Mouse (Mus musculus) cerebellum, adult 2 months (tissue): ENCODE measurements at regions not wholly inside any gene's neighbourhood (a gene's known extent, or its start where the extent isn't known, plus 50 kb on each side); places are given as distances from the start of the nearest gene placed in this dataset.

Experiments used
- DNase-seq, 2 experiments: peaks; one replicate each; pipeline ENCODE4 v3.0.0; 2021
- H3K27ac ChIP-seq: fragments of 200-500 bp; 2 replicates; pipeline ENCODE4 v1.5.1; 2012; ENCODE audit warnings: low read length, control low read depth, inconsistent platforms; ENCODE audit not compliant: insufficient read depth
- H3K27me3 ChIP-seq: fragments of 200-500 bp; 2 replicates; pipeline ENCODE4 v1.6.1; 2012; ENCODE audit warnings: inconsistent platforms, mild to moderate bottlenecking, low read length, moderate library complexity; ENCODE audit not compliant: control insufficient read depth, insufficient read depth
- H3K4me1 ChIP-seq: fragments of 200-500 bp; 2 replicates; pipeline ENCODE4 v1.6.1; 2011; ENCODE audit warnings: low read length; ENCODE audit not compliant: control insufficient read depth, insufficient read depth
- H3K4me3 ChIP-seq: fragments of 200-500 bp; replicated peaks from 2 replicates; pipeline ENCODE3; 2011; ENCODE audit warnings: mild to moderate bottlenecking, low read depth, low read length, control low read depth; ENCODE audit not compliant: insufficient read depth
- CTCF ChIP-seq: fragments of 200-500 bp; IDR thresholded peaks from 2 replicates; pipeline ENCODE4 v1.5.1; 2011; ENCODE audit warnings: low read depth, mild to moderate bottlenecking, control low read depth, low read length, moderate library complexity, borderline replicate concordance; ENCODE audit not compliant: insufficient read depth
- POLR2A ChIP-seq: fragments of 200-500 bp; IDR thresholded peaks from 2 replicates; pipeline ENCODE4 v1.6.1; 2011; ENCODE audit warnings: low read length, control low read depth, borderline replicate concordance; ENCODE audit not compliant: insufficient read depth
- WGBS: fragments of 180-500 bp; shearing (Covaris S2); methylation state at CpG from one replicate; pipeline ENCODE4 v1.1.7; 2018; 5-methylcytosine and 5-hydroxymethylcytosine counted together

DNA sequence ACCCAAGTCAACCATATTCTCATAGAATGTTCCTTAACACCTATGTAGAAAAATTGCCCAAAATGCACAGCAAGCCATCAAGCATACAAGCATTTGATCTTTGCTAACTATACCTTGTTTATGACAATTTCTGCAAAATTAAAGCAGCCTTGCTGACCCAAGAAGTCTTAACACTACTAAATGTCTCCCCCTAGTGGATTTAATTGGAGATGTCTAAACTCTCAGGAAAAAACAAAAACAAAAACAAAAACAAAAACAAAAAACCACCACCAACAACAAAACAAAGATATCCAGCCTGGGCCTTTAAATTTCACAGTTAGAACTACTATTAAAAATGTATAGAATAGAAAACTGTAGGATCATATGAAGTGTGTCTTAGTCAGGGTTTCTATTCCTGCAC, 69.8 kb upstream of the Nudt7 start:
- Histone ChIP-seq H3K27ac (no peak overlapping the region), H3K4me3 (no peak overlapping the region), H3K27me3 (no peaks in the 10 kb centered on the region), H3K4me1 (no peaks in the 10 kb centered on the region)
- no peak for DNase-seq
- peak; percentile 20; the same call in 1 of the 2 replicates for TF ChIP-seq CTCF
- TF ChIP-seq POLR2A: no peak

GRCm38 (mm10) chr8:114072330-114072729, 61.0 kb upstream of the Nudt7 start:
- 82% methylated on average over 8 of the region's 8 CpGs for WGBS
- H3K4me1 ChIP-seq: no peaks in the 10 kb centered on the region
- H3K27ac ChIP-seq: no peak overlapping the region
- no peak overlapping the region for H3K4me3 ChIP-seq
- TF ChIP-seq POLR2A (no peak), CTCF (no peak)
- no peak for DNase-seq
- H3K27me3 ChIP-seq: no peaks in the 10 kb centered on the region

DNA sequence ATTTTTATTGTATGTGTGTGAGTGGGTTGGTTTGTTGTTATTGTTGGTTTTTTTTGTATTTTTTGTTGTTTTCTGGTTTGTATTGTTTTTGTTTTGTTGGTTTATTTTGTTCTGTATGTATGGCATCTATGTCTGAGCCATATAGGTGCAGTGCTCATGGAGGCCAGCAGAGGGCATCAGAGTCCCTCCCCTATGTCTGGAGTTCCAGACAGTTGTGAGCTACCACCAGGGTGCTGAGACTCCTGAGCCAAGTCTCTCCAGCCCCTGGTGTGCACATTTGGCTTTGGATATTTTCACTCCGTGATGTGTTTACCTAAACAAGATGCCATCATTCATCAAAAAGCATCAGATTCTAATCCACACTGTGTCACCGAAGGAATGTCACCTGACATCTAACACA, 59.2 kb upstream of the Nudt7 start:
- no peaks in the 10 kb centered on the region for H3K27me3 ChIP-seq
- H3K27ac ChIP-seq: no peak overlapping the region
- no peaks in the 10 kb centered on the region for H3K4me1 ChIP-seq
- no peak overlapping the region for H3K4me3 ChIP-seq
- TF ChIP-seq POLR2A (no peak), CTCF (peak; percentile 70)
- 64% methylated on average over 2 of the region's 2 CpGs for WGBS
- peak; percentile 20 to 36 for DNase-seq

GRCm38 (mm10) chr8:114076701-114077100, 56.7 kb upstream of the Nudt7 start:
- Histone ChIP-seq H3K27ac (no peak overlapping the region), H3K4me3 (no peak overlapping the region), H3K27me3 (no peaks in the 10 kb centered on the region), H3K4me1 (peaks cover 3% of the 10 kb centered on the region; the same call in 1 of the 2 replicates)
- TF ChIP-seq POLR2A (no peak), CTCF (no peak)
- DNase-seq: no peak
- 84% methylated on average over 5 of the region's 5 CpGs for WGBS

GRCm38 (mm10) chr8:114081049-114081756, 52.2 kb upstream of the Nudt7 start:
- TF ChIP-seq CTCF (peak; percentile 84), POLR2A (no peak)
- DNase-seq: peak; percentile 61 to 70
- WGBS: 13% methylated on average over 10 of the region's 10 CpGs
- Histone ChIP-seq H3K27ac (no peak overlapping the region), H3K4me3 (no peak overlapping the region), H3K4me1 (peaks cover 4% of the 10 kb centered on the region; the same call in 1 of the 2 replicates), H3K27me3 (no peaks in the 10 kb centered on the region)

DNA sequence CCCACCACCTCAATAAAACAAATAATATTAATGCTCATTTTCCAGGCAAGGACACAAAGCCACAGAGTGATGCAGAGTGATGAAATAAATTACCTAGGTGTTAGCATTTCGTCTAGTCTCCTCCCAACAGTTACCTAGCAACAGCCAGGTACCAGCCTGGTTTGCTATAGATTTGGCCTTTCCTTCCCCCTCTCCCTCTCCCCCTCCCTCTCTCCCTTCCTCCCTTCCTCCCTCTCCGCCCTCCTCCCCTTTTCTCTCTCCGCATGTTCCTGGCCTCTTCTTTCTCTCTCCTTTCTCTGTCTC, 51.6 kb upstream of the Nudt7 start:
- TF ChIP-seq CTCF: no peak
- no peak for TF ChIP-seq POLR2A
- no peak for DNase-seq
- peaks cover 4% of the 10 kb centered on the region; the same call in 1 of the 2 replicates for H3K4me1 ChIP-seq
- WGBS: 81% methylated on average over 3 of the region's 3 CpGs
- no peak overlapping the region for H3K27ac ChIP-seq
- no peak overlapping the region for H3K4me3 ChIP-seq
- H3K27me3 ChIP-seq: no peaks in the 10 kb centered on the region
